Mouse (Mus musculus) R1 (cell line): ENCODE measurements at regions not wholly inside any gene's neighbourhood (a gene's known extent, or its start where the extent isn't known, plus 50 kb on each side); places are given as distances from the start of the nearest gene placed in this dataset.

Experiments
- DNase-seq: peaks from one replicate; pipeline ENCODE4 v3.0.0-alpha.2; 2018; ENCODE audit warnings: low read depth, low spot score

DNA sequence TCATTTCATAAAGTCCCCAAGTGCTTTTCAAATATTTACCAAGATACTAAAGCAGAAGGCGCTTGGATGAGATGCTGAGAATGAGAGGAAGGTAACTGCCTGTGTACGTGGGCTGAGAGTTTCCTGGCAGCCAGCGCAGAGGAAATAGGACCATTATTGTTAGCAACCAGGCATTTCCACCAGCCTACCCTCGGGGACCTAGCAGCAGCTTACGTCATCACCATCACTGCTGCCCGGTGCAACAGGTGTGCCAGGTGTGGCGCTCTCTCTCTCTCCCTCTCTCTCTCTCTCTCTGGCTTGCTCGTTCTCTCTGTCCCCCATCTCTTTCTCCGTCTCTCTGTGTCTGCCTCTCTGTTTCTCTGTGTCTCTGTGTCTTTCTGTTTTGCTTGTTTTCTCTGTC is 55.1 kb upstream of the Fam222a start:
- DNase-seq = no peak

DNA sequence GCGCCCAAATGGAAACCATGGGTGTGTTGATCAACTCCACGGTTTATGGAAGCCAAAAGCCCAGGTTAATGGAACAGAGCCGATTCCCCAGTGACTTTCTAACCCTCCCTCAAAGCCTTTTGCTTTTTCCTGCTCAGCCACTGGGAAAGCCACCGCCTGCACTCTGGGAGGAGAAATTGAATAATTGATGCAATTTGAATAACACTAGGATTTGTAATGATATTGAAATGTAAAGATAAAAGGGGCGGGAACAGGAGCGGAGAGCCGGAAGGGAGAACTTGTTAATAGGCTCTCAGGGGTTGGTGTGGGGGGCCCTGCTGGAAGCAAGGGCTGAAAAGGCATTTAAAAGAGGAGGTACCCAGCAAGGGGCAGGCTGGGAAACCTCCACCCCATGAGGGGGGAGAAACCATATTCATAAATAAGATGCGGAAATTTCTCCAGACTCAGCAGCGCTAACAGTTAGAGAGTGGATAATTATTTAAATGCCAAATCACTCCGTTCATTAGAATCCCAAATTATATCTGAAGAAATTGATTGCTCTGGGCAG is 53.8 kb upstream of the Fam222a start:
- peak; percentile 78 for DNase-seq

GRCm38 (mm10) chr5:114517010-114517409 is 50.8 kb upstream of the Fam222a start:
- DNase-seq = peak; percentile 84

DNA sequence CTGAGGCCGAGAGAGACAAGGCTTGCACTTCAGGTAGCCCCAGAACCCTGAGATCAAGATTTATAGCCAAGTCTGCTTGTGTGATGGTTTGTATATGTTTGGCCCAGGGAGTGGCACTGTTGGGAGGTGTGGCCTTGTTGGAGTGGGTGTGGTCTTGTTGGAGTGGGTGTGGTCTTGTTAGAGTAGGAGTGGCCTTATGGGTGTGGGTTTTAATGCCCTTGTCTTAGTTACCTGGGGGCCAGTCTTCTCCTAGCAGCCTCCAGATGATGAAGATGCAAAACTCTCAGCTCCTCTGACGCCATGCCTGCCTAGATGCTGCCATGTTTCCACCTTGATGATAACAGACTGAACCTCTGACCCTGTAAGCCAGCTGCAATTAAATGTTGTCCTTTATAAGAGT is 49.8 kb upstream of the Fam222a start:
- DNase-seq = peak; percentile 72
